Mouse (Mus musculus) stomach, postnatal 0 days (tissue): ENCODE data around the gene Fam129c.
A peak's percentile ranks its signal among the peaks of the same experiment; 100 is the strongest.

ENCODE experiments used
- CTCF ChIP-seq: IDR thresholded peaks from 2 replicates; pipeline ENCODE4 v1.5.1; 2016; ENCODE audit warnings: antibody characterized with exemption, low read depth, mild to moderate bottlenecking, moderate library complexity
- EP300 ChIP-seq: optimal IDR thresholded peaks from 2 replicates; pipeline ENCODE3; 2016; ENCODE audit warnings: antibody characterized with exemption

DNA sequence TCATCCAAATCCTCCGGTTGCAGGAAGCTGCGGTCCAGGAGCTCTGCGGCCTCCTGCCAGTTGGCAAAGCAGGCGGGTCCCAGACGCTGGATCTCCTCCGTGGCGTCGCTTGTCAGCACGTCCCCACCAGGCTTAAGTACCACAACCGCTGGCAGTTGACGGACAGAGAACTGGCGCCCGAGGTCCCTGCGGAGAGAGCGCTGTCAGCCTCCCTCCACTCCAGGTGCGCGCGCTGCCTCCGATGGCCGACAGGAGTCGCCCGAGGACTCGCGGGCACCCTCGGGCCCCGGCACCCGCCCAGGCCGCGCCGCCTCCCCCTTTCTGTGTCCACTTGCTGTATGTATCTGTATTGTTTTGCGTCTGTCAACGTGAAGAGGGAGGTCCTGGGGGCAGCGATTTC, 34.7 kb upstream of the Fam129c start:
- TF ChIP-seq CTCF: peak; percentile 89
- no peak for TF ChIP-seq EP300
